Mouse (Mus musculus) ES-E14 (cell line): ENCODE measurements around the gene Myzap. TPM values are rescaled to one million over a fixed set of nuclear protein-coding genes. Genes with fewer than 3 reads are reported as not detected.

Source experiments
- DNase-seq: peaks from one replicate; pipeline ENCODE4 v3.0.0-alpha.2; 2013; ENCODE audit warnings: low read depth, low spot score
- H3K27ac ChIP-seq: 2 replicates; pipeline ENCODE4 v1.5.1; 2012; ENCODE audit warnings: low read depth, mild to moderate bottlenecking, low read length, moderate library complexity, mixed read lengths; ENCODE audit not compliant: poor library complexity, insufficient read depth, severe bottlenecking
- H3K36me3 ChIP-seq: 2 replicates; pipeline ENCODE4 v1.6.1; 2012; ENCODE audit warnings: mild to moderate bottlenecking, low read length, moderate library complexity, mixed read lengths; ENCODE audit not compliant: control insufficient read depth, poor library complexity, insufficient read depth, severe bottlenecking
- H3K4me1 ChIP-seq, 2 experiments: fragments of 150-350 bp in 1 of 2; sonication (generic) in 1 of 2; 2 replicates each; pipeline ENCODE4 v1.6.1; 2012; ENCODE audit warnings: low read length in 2 of 2, mild to moderate bottlenecking in 1 of 2, mixed read lengths in 1 of 2; ENCODE audit not compliant: control insufficient read depth in 2 of 2, insufficient read depth in 2 of 2, poor library complexity in 1 of 2
- H3K4me3 ChIP-seq, 2 experiments: fragments of 150-350 bp in 1 of 2; sonication (generic) in 1 of 2; 2 replicates each; pipeline ENCODE4 v1.5.1; 2012; ENCODE audit warnings: low read length in 2 of 2, low read depth in 1 of 2, mild to moderate bottlenecking in 1 of 2, mixed read lengths in 1 of 2; ENCODE audit not compliant: insufficient read depth in 1 of 2, poor library complexity in 1 of 2, severe bottlenecking in 1 of 2
- H3K9ac ChIP-seq: 2 replicates; pipeline ENCODE4 v1.6.1; 2012; ENCODE audit warnings: low read depth, mild to moderate bottlenecking, low read length, mixed read lengths; ENCODE audit not compliant: poor library complexity, insufficient read depth, severe bottlenecking
- H3K9me3 ChIP-seq: fragments of 150-350 bp; sonication (generic); 2 replicates; pipeline ENCODE4 v1.6.1; 2012; ENCODE audit warnings: low read depth, mild to moderate bottlenecking, low read length; ENCODE audit not compliant: control insufficient read depth, insufficient read depth
- CHD2 ChIP-seq: IDR thresholded peaks from 2 replicates; pipeline ENCODE4 v1.6.1; 2014; ENCODE audit warnings: mild to moderate bottlenecking, low read depth, low read length, inconsistent platforms
- HCFC1 ChIP-seq: IDR thresholded peaks from 2 replicates; pipeline ENCODE4 v1.6.1; 2012; ENCODE audit warnings: low read length, inconsistent platforms, borderline replicate concordance; ENCODE audit not compliant: insufficient read depth
- MAFK ChIP-seq: IDR thresholded peaks from 2 replicates; pipeline ENCODE4 v1.6.1; 2014; ENCODE audit warnings: mild to moderate bottlenecking, low read depth, low read length, inconsistent platforms; ENCODE audit not compliant: insufficient read depth
- ZC3H11A ChIP-seq: IDR thresholded peaks from 2 replicates; pipeline ENCODE4 v1.6.1; 2012; ENCODE audit warnings: low read depth, mild to moderate bottlenecking, inconsistent platforms, low read length, borderline replicate concordance
- ZNF384 ChIP-seq: IDR thresholded peaks from 2 replicates; pipeline ENCODE4 v1.6.1; 2012; ENCODE audit warnings: low read depth, low read length, inconsistent platforms
- in situ Hi-C, 2 experiments: fragments of 600-800 bp; cut with MboI; formaldehyde crosslinking; loops; one replicate each; pipeline ENCODE4 v1.15.1; 2025; ENCODE audit warnings: low sequenced_read_pairs in 2 of 2, inconsistent platforms in 1 of 2; ENCODE audit not compliant: unreplicated experiment in 2 of 2
- total RNA-seq: library from RNA; depleted of rRNA; stranded (reverse); fragments of 300-350 nt; gene quantifications from 2 replicates; pipeline ENCODE4 v1.2.3, GENCODE M21; 2012

Gene Myzap
- total RNA-seq, 1 experiment: 0.94 TPM

- no peak for DNase-seq
- in situ Hi-C loops: no loop called here
- H3K9ac ChIP-seq: no peak overlapping the region
- H3K9me3 ChIP-seq: no peaks in the 10 kb centered on the region
- no peaks in the 10 kb centered on the region for H3K4me1 ChIP-seq
- no peak overlapping the region for H3K27ac ChIP-seq
- no peak overlapping the region for H3K4me3 ChIP-seq
- TF ChIP-seq CHD2: no peak
- no peak for TF ChIP-seq ZC3H11A
- TF ChIP-seq ZNF384: no peak
- no peak for TF ChIP-seq MAFK
- no peak for TF ChIP-seq HCFC1
- peaks cover 46% of the 10 kb centered on the region for H3K36me3 ChIP-seq
Measured at GRCm38 (mm10) chr9:71476601-71477000, 115.6 kb downstream of the Myzap start.

DNA sequence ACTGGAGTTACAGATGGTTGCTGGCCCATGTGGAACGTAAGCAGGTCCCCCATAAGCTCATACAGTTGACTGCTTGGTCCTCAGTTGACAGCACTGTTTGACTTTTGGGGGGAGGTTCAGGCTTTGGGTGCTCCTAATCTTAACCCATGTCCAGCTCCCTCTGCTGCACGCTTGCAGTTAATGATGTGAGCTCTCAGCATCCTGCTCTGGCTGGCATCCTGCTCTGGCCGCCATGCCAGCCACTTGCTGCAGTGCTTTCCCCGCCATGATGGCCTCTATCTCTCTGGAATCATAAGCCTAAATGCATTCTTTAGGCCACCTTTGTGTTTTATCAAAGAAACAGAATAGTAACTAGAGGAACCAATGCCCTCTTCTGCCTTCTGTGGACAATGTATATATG, 116.6 kb downstream of the Myzap start:
- H3K4me1 ChIP-seq: no peaks in the 10 kb centered on the region
- H3K27ac ChIP-seq: no peak overlapping the region
- H3K36me3 ChIP-seq: peaks cover 36% of the 10 kb centered on the region
- in situ Hi-C loops: no loop called here
- DNase-seq: no peak
- no peak overlapping the region for H3K9ac ChIP-seq
- TF ChIP-seq CHD2 (no peak), ZNF384 (no peak), MAFK (no peak)
- no peak overlapping the region for H3K4me3 ChIP-seq
- H3K9me3 ChIP-seq: no peaks in the 10 kb centered on the region

GRCm38 (mm10) chr9:71467434-71467833, 124.7 kb downstream of the Myzap start:
- Histone ChIP-seq H3K9me3 (no peaks in the 10 kb centered on the region), H3K36me3 (no peaks in the 10 kb centered on the region), H3K27ac (no peak overlapping the region), H3K4me1 (no peaks in the 10 kb centered on the region), H3K4me3 (no peak overlapping the region), H3K9ac (no peak overlapping the region)
- DNase-seq: no peak
- in situ Hi-C loops: no loop called here
- TF ChIP-seq ZNF384: no peak
- no peak for TF ChIP-seq HCFC1
- TF ChIP-seq CHD2: no peak
- TF ChIP-seq MAFK: no peak
- TF ChIP-seq ZC3H11A: no peak

DNA sequence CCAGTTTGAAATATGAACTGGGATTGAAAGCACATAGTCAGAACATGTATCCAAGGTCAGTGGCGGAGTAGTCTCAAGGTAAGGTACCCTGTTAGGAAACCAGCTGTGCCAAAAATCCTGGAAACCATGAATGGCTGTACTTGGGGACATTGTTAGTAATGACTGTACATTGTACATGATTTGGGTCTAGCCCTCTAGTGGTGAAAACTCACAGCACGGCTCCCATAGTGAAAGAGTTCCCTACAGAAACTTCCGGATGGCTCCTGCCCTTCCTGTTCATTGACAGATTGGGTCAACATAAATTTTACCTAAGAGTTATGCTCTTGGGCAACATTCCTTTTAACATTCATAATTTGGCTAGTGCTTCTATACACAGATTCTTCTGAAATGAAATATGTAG, 126.0 kb downstream of the Myzap start:
- TF ChIP-seq HCFC1: no peak
- 0 out of 2 replicates have a peak, but pooled peaks have one; percentile 25 for TF ChIP-seq ZC3H11A
- no peak for TF ChIP-seq MAFK
- TF ChIP-seq ZNF384: no peak
- no peak for TF ChIP-seq CHD2
- no peaks in the 10 kb centered on the region for H3K4me1 ChIP-seq
- H3K9ac ChIP-seq: no peak overlapping the region
- H3K4me3 ChIP-seq: no peak overlapping the region
- in situ Hi-C loops: no loop called here
- no peaks in the 10 kb centered on the region for H3K36me3 ChIP-seq
- H3K9me3 ChIP-seq: no peaks in the 10 kb centered on the region
- no peak overlapping the region for H3K27ac ChIP-seq
- DNase-seq: no peak

GRCm38 (mm10) chr9:71463072-71463667, 129.0 kb downstream of the Myzap start:
- Histone ChIP-seq H3K4me1 (no peaks in the 10 kb centered on the region), H3K4me3 (no peak overlapping the region), H3K36me3 (no peaks in the 10 kb centered on the region), H3K9ac (no peak overlapping the region), H3K27ac (no peak overlapping the region), H3K9me3 (no peaks in the 10 kb centered on the region)
- TF ChIP-seq ZNF384: no peak
- no peak for TF ChIP-seq HCFC1
- TF ChIP-seq MAFK: peak; percentile 90
- no peak for TF ChIP-seq CHD2
- TF ChIP-seq ZC3H11A: no peak
- no peak for DNase-seq
- in situ Hi-C loops: no loop called here
